Mouse (Mus musculus) left cerebral cortex, postnatal 4 days (tissue): ENCODE data around the gene Zfp575. TPM values are rescaled to one million over a fixed set of nuclear protein-coding genes. Genes with fewer than 3 reads are reported as not detected.
A peak's percentile ranks its signal among the peaks of the same experiment; 100 is the strongest.
"Not testable (repeated sequence)": the region's sequence is repeated elsewhere in the genome, so short reads cannot be mapped to it uniquely, and the experiment has no call there.

Source experiments
- DNase-seq: peaks from one replicate; pipeline ENCODE4 v3.0.0-alpha.2; 2022
- intact Hi-C: fragments of 180-260 bp; cut with DNase I; formaldehyde crosslinking; loops from one replicate; pipeline ENCODE4 v1.15.1; 2025
- total RNA-seq, 2 experiments: library from RNA; stranded (reverse); gene quantifications; 2 replicates each; pipeline ENCODE4 v1.2.3; 2021

Zfp575 gene
- 10 to 100 TPM; 11.7 to 13.0 TPM for total RNA-seq

- intact Hi-C loops = no loop called here
- peak; percentile 88 for DNase-seq
Observed at GRCm38 (mm10) chr7:24587330-24588105, at the start of gene Zfp575, which contains the start of gene Ethe1. Gene Zfp575, minus strand, starts transcription at chr7:24587641. Gene Ethe1, plus strand, starts transcription at chr7:24587543.

- intact Hi-C loops = no loop called here
- no peak for DNase-seq
Observed at GRCm38 (mm10) chr7:24637046-24637445, 49.6 kb upstream of the Zfp575 start.

- intact Hi-C loops = no loop called here
- no peak for DNase-seq
Observed at GRCm38 (mm10) chr7:24636264-24636663, 48.8 kb upstream of the Zfp575 start, which contains the start of gene Lypd3. Gene Lypd3, plus strand, starts transcription at chr7:24636550.

- intact Hi-C loops = no loop called here
- DNase-seq = no peak
Observed at GRCm38 (mm10) chr7:24630116-24630880, 42.9 kb upstream of the Zfp575 start.

- intact Hi-C loops = no loop called here
- no peak for DNase-seq
Observed at GRCm38 (mm10) chr7:24629672-24630071, 42.2 kb upstream of the Zfp575 start.

- DNase-seq = peak; percentile 78
- intact Hi-C loops = no loop called here
Observed at GRCm38 (mm10) chr7:24628685-24629610, 41.5 kb upstream of the Zfp575 start.

- no peak for DNase-seq
- intact Hi-C loops = no loop called here
Observed at GRCm38 (mm10) chr7:24622967-24623366, 35.5 kb upstream of the Zfp575 start.

- intact Hi-C loops = no loop called here
Observed at GRCm38 (mm10) chr7:24621193-24621592, 33.8 kb upstream of the Zfp575 start.

GRCm38 (mm10) chr7:24619671-24620397 lies 32.4 kb upstream of the Zfp575 start:
- intact Hi-C loops = no loop called here
- DNase-seq = no peak

More at GRCm38 (mm10) chr7:24621193-24621592, 33.8 kb upstream of the Zfp575 start:
- DNase-seq = no peak

- intact Hi-C loops, DNase-seq: not testable (repeated sequence)
Observed at GRCm38 (mm10) chr7:24618374-24618773, 30.9 kb upstream of the Zfp575 start.

- no peak for DNase-seq
- intact Hi-C loops = no loop called here
Observed at GRCm38 (mm10) chr7:24617763-24618162, 30.3 kb upstream of the Zfp575 start.

- intact Hi-C loops = no loop called here
- DNase-seq = no peak
Observed at GRCm38 (mm10) chr7:24614816-24615215, 27.4 kb upstream of the Zfp575 start.

GRCm38 (mm10) chr7:24612308-24612910 lies 25.0 kb upstream of the Zfp575 start:
- no peak for DNase-seq
- intact Hi-C loops = no loop called here

- intact Hi-C loops = no loop called here
- DNase-seq = no peak
Observed at GRCm38 (mm10) chr7:24611709-24612108, 24.3 kb upstream of the Zfp575 start.

- intact Hi-C loops = no loop called here
- no peak for DNase-seq
Observed at GRCm38 (mm10) chr7:24610879-24611494, 23.5 kb upstream of the Zfp575 start.

- DNase-seq = no peak
- intact Hi-C loops = no loop called here
Observed at GRCm38 (mm10) chr7:24610144-24610878, 22.9 kb upstream of the Zfp575 start, which contains the start of gene Phldb3. Gene Phldb3, plus strand, starts transcription at chr7:24610763.

- intact Hi-C loops = no loop called here
- DNase-seq = no peak
Observed at GRCm38 (mm10) chr7:24608561-24608960, 21.1 kb upstream of the Zfp575 start.

GRCm38 (mm10) chr7:24608017-24608416 lies 20.6 kb upstream of the Zfp575 start:
- intact Hi-C loops = no loop called here
- DNase-seq = peak; percentile 23
